Mouse (Mus musculus) R1 (cell line): Measurements from ENCODE around the gene Pard3.

Experiments used
- DNase-seq: peaks from one replicate; pipeline ENCODE4 v3.0.0-alpha.2; 2018; ENCODE audit warnings: low read depth, low spot score

The Pard3 gene

GRCm38 (mm10) chr8:127084565-127084964, 20.9 kb downstream of the Pard3 start:
- DNase-seq = no peak

GRCm38 (mm10) chr8:127087434-127087833, 23.7 kb downstream of the Pard3 start:
- no peak for DNase-seq

GRCm38 (mm10) chr8:127088372-127088771, 24.7 kb downstream of the Pard3 start:
- DNase-seq = peak; percentile 45

- no peak for DNase-seq
Observed at GRCm38 (mm10) chr8:127089021-127089420, 25.3 kb downstream of the Pard3 start.

- DNase-seq = no peak
Observed at GRCm38 (mm10) chr8:127090435-127090834, 26.7 kb downstream of the Pard3 start.

- no peak for DNase-seq
Observed at GRCm38 (mm10) chr8:127091936-127092335, 28.2 kb downstream of the Pard3 start.

GRCm38 (mm10) chr8:127092383-127093112, 28.9 kb downstream of the Pard3 start:
- peak; percentile 63 for DNase-seq

- DNase-seq = no peak
Observed at GRCm38 (mm10) chr8:127093113-127093426, 29.4 kb downstream of the Pard3 start.

GRCm38 (mm10) chr8:127095763-127096162, 32.1 kb downstream of the Pard3 start:
- no peak for DNase-seq

GRCm38 (mm10) chr8:127099439-127100090, 35.9 kb downstream of the Pard3 start:
- DNase-seq = no peak

- no peak for DNase-seq
Observed at GRCm38 (mm10) chr8:127103256-127103655, 39.6 kb downstream of the Pard3 start.

GRCm38 (mm10) chr8:127104616-127105015, 40.9 kb downstream of the Pard3 start:
- DNase-seq = no peak

- no peak for DNase-seq
Observed at GRCm38 (mm10) chr8:127107928-127108327, 44.2 kb downstream of the Pard3 start.

GRCm38 (mm10) chr8:127113209-127113608, 49.5 kb downstream of the Pard3 start:
- no peak for DNase-seq

GRCm38 (mm10) chr8:127115837-127116236, 52.1 kb downstream of the Pard3 start:
- DNase-seq = no peak

GRCm38 (mm10) chr8:127118373-127118861, 54.7 kb downstream of the Pard3 start:
- no peak for DNase-seq

GRCm38 (mm10) chr8:127123391-127123790, 59.7 kb downstream of the Pard3 start:
- DNase-seq = no peak

GRCm38 (mm10) chr8:127124795-127125194, 61.1 kb downstream of the Pard3 start:
- peak; percentile 27 for DNase-seq

- DNase-seq = peak; percentile 87
Observed at GRCm38 (mm10) chr8:127125686-127126683, 62.3 kb downstream of the Pard3 start.

- peak; percentile 28 for DNase-seq
Observed at GRCm38 (mm10) chr8:127128781-127129396, 65.2 kb downstream of the Pard3 start.

GRCm38 (mm10) chr8:127134327-127134726, 70.6 kb downstream of the Pard3 start:
- no peak for DNase-seq
